Mouse (Mus musculus) liver, embryonic 14.5 days (tissue): Measurements from ENCODE around the gene Tor2a.

Experiments
- CTCF ChIP-seq: IDR thresholded peaks from 2 replicates; pipeline ENCODE4 v1.5.1; 2016; ENCODE audit warnings: antibody characterized with exemption, low read depth, control low read depth
- EP300 ChIP-seq: IDR thresholded peaks from 2 replicates; pipeline ENCODE4 v1.6.1; 2016; ENCODE audit warnings: antibody characterized with exemption, low read depth

- TF ChIP-seq CTCF (peak; percentile 66), EP300 (no peak)
Measured at GRCm38 (mm10) chr2:32763353-32763752, 6.3 kb downstream of the Tor2a start.
